Mouse (Mus musculus): ENCODE measurements around the gene Wdr49. TPM values are rescaled to one million over a fixed set of nuclear protein-coding genes. Genes with fewer than 3 reads are reported as not detected.

The Wdr49 gene
- not detected for total RNA-seq (2022)

DNA sequence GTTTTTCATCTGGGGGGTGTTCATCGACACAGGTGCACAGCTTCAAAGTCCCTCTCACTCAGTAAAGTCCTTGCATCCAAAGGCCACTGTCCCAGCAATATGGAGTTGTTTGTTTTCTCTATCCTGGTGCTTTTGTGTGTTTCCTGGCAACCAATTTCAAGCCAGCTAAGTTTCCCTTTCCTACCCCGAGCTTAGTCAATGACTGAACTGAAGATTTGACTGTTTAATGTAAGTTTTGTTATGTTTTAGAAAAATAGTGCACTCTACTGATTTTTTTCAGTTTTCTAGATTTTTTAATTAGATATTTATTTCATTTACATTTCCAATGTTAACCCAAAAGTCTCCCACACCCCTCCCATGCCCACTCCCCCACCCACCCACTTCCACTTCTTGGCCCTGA is at the start of gene Wdr49:
Wdr49 (minus strand) TSS at position 101 of the 400 bp plus-strand sequence.
- no peak for DNase-seq

GRCm38 (mm10) chr3:75531074-75531473 is 49.1 kb upstream of the Wdr49 start:
- DNase-seq, result no peak

DNA sequence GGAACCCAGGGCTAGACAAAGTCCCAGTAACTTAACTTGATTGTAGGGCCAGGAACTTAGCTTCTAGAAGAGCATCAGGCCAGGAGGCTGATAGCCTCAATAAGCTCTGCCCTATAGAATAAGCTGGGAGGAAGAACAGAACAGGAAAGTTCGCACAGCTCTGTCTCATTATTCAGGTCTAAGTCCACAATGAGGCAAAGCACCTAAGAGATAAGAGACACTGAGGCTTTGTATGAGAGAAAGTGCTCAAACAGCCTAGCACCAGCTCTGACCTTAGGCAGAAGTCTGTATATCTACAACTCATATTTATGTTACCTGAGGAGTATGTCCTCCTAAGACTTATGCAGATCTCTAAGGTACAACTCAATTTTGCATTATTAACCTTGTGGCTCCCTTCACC is 40.6 kb upstream of the Wdr49 start:
- DNase-seq, result no peak

DNA sequence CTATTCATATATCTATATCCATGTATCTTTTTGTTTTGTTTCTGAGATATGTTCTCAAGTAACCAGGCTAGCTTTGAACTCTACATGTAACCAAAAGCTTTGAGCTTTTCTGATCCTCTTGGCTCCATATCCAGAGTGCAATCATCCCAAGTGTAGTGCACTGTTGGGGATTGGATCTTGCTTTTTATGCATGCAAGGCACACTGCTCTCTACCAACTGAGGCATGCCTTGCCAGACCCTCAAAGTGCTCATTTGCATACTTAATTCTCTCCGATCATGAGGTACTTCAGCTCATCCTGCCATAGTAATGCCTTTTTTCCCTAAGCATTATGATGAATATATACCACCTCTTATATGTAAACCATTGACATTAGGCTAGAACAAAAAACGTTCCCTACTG is 39.4 kb upstream of the Wdr49 start:
- DNase-seq, result no peak

- no peak for DNase-seq
Measured at GRCm38 (mm10) chr3:75517631-75518250, 35.8 kb upstream of the Wdr49 start.

DNA sequence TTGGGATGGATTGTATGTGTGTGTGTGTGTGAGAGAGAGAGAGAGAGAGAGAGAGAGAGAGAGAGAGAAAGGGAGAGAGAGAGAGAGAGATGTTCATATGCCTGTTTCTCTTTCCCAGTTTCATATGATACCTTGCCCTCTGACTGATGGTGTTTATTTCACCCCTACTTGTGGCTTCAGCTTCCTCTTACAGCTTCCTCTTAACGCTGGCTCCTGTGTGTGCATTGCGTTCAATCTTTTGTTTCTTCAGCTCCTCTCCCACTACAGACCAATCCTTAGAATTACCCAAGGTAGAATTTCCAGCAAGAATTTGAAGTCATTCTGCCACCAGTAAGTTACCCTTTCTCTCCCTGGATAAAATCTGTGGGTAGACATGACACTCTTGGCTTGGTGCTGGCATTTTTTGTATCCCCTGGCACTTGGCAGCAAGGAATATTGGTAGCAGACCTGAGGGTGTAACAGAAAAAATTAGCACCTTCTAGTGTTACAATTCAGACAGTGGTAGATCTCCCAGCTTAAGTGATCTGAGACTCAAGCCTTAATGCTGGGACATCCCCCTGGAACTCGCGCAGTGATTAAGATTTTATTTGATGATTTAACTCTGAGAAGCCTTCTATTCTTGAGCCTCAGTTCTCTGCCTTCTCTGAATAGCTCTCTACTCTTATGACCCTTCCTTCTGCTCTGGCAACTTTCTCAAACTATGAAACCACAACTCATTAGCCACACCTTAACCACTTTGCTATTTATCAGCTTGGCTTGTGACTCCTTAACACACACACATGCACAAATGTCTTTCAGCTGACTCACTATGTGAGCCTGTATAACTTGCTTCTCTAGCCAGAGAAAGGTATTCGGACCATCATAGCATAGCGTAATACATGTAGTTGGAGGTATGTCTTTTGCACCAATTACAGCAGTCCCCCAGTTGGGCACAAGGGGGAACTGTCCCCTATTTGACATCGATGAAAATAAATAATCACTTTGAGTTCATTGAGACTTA is 17.3 kb upstream of the Wdr49 start:
- DNase-seq, result no peak

- DNase-seq, result no peak
Measured at GRCm38 (mm10) chr3:75492913-75493312, 11.0 kb upstream of the Wdr49 start.

DNA sequence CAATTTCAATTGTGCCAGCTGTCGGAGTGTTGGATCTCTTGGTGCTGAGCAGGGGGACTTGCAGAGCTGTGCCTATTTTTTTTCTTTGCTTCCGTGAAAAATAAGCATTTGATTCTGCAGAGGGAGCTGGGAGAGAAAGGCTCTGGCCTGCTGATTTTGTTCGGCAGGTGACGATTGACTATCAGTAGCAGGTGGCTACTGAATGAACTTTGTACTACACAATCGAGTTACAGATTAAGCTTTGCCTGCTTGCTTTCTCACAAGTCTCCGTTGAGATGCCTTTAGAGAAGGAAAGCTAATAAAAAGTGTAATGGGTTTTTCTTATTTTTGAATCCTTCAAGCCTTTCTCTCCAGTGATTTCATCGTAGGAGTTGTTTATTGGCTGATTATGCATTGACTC is 6.8 kb downstream of the Wdr49 start:
- DNase-seq, result no peak

- no peak for DNase-seq
Measured at GRCm38 (mm10) chr3:75474657-75475056, 7.3 kb downstream of the Wdr49 start.

DNA sequence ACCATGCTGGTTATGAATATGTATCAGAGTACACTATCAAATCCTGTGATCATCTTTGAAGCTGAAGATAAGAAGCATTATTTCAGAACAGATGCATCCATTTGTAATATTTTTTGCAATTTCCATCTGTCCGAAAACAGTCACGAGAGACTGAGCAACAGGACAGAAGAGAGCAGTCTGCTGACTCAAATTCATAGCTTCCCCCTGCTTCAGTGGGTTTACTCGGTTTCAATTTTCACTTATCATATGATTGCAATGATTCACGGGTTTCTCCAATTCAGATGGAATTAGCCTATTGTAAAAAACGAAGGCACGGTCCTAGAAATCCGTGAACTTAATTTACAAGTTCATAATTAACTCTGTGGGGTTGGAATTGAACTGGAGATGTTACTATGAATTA is 13.8 kb downstream of the Wdr49 start:
- no peak for DNase-seq

GRCm38 (mm10) chr3:75430564-75431181 is 51.3 kb downstream of the Wdr49 start:
- DNase-seq, result no peak

DNA sequence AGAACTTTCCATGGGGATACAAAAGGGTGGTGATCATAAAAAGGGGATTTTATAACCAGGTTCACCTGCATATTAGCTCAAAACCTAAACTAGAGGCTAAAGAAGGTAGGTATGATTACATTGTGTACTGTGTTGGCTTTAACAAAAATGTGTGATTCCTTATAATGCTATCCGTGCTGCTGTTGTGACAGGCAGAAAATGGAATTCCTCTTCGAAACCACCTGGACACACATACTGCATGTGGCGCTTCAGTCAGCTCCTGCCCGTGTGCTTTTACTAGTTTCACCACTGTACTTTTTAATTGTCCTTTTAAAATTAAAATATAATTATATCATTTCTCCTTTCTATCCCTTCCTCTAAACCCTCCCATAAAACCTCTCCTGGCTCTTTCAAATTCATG is 86.0 kb downstream of the Wdr49 start:
- DNase-seq, result no peak

GRCm38 (mm10) chr3:75395121-75395895 is 86.6 kb downstream of the Wdr49 start:
- no peak for DNase-seq

DNA sequence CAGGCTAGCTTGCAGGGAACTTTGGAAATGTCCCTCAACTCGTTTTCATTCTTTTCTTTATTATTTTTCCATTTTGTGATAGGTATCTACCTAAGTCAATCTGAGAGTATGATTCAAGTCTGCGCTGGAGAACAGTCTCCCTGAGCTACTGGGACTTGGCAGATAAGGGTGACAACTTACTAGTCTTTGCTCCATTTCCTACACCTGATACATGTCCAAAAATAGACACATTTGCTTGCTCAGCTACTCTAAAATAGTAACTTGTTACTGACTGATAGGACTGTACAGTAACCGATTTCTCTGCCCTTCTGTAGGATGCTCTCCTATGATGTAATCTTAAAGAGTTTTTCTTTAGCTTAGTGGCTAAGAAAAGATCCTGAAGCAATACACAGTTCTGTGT is 87.5 kb downstream of the Wdr49 start:
- DNase-seq, result no peak

- DNase-seq, result no peak
Measured at GRCm38 (mm10) chr3:75381776-75382175, 100.2 kb downstream of the Wdr49 start.

DNA sequence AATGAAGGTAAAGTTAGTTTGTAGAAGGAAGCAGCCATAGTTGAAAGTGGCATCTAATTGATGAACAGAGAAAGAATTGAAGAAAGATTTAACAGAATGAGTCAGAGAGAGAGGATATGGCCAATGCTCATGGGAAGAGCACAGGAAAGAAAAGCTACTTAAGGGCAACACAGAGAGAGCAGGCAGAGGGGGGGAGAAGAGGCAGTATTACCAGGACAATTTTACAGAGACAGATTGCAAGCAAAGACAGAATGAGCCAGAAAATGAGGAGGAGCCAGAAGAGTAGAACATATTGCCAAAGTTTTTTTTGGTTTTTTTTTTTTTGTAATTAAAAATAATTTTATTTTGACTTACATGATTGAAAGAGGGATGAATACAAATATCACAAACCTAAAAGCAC is 128.0 kb downstream of the Wdr49 start:
- DNase-seq, result no peak

DNA sequence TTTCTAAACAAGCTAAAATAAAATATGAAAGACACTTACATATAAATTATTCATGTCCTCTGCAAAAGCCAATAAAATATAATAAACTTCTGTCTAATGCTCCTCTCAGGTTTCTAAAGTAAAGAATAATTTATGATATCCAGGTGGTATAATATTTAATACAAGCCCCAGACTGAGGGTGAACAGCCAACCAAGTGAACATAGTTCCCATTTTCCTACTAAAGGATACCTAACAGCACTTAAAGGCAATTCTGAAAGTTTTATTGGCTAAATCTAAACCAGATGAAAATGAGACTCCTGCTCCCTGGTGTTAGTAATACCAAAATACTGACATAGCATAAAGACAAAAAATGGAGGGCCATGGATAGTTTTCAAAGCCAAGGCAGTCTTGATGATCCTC is 144.8 kb downstream of the Wdr49 start:
- no peak for DNase-seq

GRCm38 (mm10) chr3:75320999-75321398 is 161.0 kb downstream of the Wdr49 start:
- DNase-seq, result no peak

DNA sequence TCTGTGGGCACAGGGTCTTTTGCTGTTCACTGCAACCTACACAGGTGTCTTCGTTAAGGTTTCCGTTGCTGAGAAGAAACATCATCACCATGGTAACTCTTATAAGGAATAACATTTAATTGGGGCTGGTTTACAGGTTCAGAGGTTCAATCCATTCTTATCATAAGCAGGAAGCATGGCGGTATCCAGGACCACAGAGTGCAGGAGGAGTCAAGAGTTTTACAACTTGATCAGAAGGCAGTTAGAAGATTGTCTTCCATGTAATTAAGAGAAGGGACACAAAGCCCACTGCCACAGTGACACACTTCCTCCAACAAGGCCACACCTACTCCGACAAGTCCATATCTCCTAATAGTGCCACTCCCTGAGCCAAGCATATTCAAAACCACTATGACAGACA is 173.1 kb downstream of the Wdr49 start:
- no peak for DNase-seq

GRCm38 (mm10) chr3:75308228-75308627 is 173.7 kb downstream of the Wdr49 start:
- DNase-seq, result no peak

- DNase-seq, result no peak
Measured at GRCm38 (mm10) chr3:75305584-75305983, 176.4 kb downstream of the Wdr49 start.

DNA sequence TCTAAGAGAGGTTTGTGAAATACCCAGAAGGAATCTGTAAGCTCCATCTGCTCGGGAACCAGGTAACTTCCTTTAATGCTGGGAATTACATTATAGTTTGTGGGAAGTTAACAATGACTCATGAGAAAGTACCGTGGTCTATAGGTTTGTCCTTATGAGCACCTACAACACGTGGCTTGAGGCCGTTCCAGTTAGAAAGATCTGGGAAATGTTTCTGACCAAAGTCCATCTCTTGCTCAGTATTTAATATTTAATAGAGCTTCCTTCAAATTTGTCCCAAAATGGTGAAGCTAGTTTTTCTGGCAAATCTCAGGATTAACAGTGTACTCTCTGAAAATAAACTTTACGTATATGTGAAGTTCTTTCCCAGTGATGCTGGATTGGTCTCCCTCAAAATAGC is 177.3 kb downstream of the Wdr49 start:
- DNase-seq, result no peak

- no peak for DNase-seq
Measured at GRCm38 (mm10) chr3:75301072-75301471, 180.9 kb downstream of the Wdr49 start.
